Mouse (Mus musculus) embryonic fibroblast, embryonic 13.5 days (primary cell): ENCODE measurements around the gene Olfr473.
"Not testable (repeated sequence)": the region's sequence is repeated elsewhere in the genome, so short reads cannot be mapped to it uniquely, and the experiment has no call there.

Experiments
- CTCF ChIP-seq: IDR thresholded peaks from 2 replicates; pipeline ENCODE4 v1.5.1; 2011; ENCODE audit warnings: mild to moderate bottlenecking, control low read depth, low read length, moderate library complexity, borderline replicate concordance; ENCODE audit not compliant: insufficient read depth
- POLR2A ChIP-seq: IDR thresholded peaks from 2 replicates; pipeline ENCODE4 v1.6.1; 2011; ENCODE audit warnings: low read depth, mild to moderate bottlenecking, control low read depth, low read length, moderate library complexity

- TF ChIP-seq CTCF, POLR2A: not testable (repeated sequence)
These were observed 22.3 kb downstream of the Olfr473 start for GRCm38 (mm10) chr7:107952539-107952938.
